Mouse (Mus musculus): ENCODE results near the gene Tatdn2. TPM values are rescaled to one million over a fixed set of nuclear protein-coding genes. Genes with fewer than 3 reads are reported as not detected.
"Not testable (repeated sequence)": the region's sequence is repeated elsewhere in the genome, so short reads cannot be mapped to it uniquely, and the experiment has no call there.

Gene Tatdn2
- total RNA-seq, 2 experiments from 2014 or later: 66.2 to 72.0 TPM

GRCm38 (mm10) chr6:113669821-113670220, 27.0 kb upstream of the Tatdn2 start:
- DNase-seq (ENCODE audit: low spot score in 2 of 2): no peak

DNA sequence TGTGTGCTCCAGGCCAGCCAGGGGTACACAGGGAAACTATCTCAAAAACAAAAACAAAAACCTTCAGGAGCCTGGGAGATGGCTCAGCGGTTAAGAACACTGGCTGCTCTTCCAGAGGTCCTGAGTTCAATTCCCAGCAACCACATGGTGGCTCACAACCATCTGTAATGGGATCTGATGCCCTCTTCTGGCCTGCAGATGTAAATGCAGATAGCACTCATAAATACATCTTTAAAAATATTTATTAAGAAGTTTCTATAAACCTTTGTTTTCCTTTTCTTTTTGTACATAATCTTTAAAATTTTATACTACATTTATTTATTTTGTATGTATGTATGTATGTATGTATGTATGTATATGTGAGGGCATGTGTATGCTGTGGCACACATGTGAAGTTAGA, 24.8 kb upstream of the Tatdn2 start:
- not testable (repeated sequence) for DNase-seq (ENCODE audit: low spot score in 2 of 2)

DNA sequence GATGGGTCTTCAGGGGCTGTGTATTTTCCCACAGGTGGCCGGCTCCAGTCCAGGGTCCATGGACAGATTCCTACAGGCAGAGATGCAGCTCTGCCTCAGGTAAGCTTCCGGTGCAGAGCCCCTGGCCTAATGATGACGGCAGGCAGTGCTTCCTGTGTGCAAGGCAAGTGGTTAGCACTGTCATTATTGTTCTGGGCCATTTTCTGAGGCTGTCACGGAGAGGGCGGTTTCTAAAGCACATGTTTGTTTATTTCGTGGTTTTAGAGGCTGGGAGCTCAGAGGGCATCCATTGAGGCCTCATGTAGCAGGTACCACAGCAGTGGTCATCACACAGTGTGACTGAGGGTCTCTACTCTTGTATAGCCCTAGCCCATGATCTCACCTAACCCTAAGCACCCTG, 23.9 kb upstream of the Tatdn2 start:
- DNase-seq (ENCODE audit: low spot score in 2 of 2): no peak

DNA sequence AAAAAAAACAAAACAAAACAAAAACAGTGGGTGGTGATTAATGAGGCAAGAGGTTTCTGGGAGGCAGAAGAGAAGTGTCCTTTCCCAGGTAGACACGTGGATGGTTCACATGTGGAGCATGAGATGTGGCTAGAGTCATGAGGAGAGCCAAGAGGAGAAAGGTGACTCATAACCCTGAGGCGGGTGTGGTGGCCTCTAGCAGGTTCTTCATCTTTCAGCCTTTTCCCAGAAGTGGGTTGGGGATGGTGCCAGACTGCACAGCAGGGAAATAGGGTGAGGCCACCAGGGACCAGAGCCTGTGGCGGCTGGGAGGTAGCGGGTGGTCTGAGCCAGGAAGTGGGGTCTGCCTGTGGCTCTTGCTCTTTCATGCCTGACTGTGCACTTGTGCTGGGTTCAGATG, 21.6 kb upstream of the Tatdn2 start:
- DNase-seq (ENCODE audit: low spot score in 2 of 2): no peak

DNA sequence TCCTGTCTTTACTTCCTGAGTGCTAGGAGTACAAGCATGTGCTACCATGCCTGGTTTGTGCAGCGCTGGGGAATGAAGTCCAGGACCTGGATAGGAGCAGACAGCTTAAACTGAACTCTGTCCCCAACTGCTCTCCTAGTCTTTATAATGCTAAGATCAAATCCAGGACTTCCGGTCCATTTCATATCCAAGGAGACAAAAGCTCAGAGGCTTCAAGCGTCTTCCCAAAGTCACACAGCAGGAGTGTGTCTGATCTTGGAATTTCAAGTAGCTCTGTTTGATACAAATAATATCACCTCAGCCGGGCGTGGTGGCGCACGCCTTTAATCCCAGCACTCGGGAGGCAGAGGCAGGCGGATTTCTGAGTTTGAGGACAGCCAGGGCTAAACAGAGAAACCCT, 20.9 kb upstream of the Tatdn2 start:
- no peak for DNase-seq (ENCODE audit: low spot score in 2 of 2)

DNA sequence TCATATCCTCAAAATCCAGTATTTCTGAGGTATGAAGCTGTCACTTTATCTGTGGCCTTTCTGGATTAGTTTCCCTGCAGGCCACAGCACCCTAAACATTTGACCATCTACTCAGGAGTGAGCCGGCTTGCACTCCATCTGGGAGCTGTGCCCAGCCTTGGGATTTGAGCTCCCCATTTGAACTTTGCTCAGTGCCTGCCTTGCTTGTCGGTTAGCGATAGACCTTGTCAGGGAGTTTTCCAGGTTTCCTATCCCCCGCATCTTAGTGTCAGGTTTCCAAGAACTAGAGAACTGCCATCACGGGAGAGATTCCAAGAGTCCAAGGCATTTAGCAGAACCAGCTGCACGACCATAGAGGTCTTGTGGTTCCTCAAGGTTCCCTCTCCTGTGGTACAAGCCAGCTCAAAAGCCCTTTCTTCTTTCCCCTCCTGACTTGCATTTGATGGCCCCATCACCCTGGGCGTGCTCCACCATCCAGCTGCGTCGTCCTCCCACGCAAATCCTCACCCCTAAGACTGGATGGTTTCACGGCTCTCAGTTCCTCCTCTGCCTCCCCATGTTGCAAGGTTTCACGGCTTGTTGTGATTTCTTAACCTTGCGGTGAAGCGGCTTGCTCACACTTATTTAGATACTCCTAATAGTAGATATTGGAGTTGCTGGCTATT, 19.6 kb upstream of the Tatdn2 start:
- no peak for DNase-seq (ENCODE audit: low spot score in 2 of 2)

- peak in 1 of 2 experiments; percentile 56 for DNase-seq (ENCODE audit: low spot score in 2 of 2)
Observed at GRCm38 (mm10) chr6:113678246-113679012, 18.4 kb upstream of the Tatdn2 start.

GRCm38 (mm10) chr6:113679993-113680566, 16.8 kb upstream of the Tatdn2 start:
- DNase-seq (ENCODE audit: low spot score in 2 of 2): no peak

DNA sequence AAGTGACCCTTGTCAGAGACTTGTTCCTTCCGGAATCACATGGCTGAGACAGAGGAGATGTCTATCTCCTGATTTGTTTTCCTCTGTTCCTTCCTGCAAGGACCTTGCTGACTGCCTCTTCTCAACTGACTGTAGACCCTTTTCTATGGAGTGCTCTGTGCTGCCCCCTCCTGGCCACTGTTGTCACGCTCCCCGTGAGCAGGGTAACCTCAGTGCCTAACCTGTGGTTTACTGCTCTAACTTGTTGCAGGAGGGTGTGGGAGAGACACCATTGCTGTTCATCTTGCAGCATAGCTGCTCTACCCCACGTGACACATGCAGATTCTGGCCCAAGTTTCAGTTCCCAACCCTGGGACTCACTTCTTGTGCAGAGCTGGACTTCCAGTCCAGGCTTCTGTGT, 15.6 kb upstream of the Tatdn2 start:
- peak; percentile 69 to 78 for DNase-seq (ENCODE audit: low spot score in 2 of 2)

- no peak for DNase-seq (ENCODE audit: low spot score in 2 of 2)
Observed at GRCm38 (mm10) chr6:113683081-113683825, 13.6 kb upstream of the Tatdn2 start.

- no peak for DNase-seq (ENCODE audit: low spot score in 2 of 2)
Observed at GRCm38 (mm10) chr6:113686551-113687125, 10.2 kb upstream of the Tatdn2 start.

GRCm38 (mm10) chr6:113690008-113690399, 6.8 kb upstream of the Tatdn2 start:
- DNase-seq (ENCODE audit: low spot score in 2 of 2): no peak

DNA sequence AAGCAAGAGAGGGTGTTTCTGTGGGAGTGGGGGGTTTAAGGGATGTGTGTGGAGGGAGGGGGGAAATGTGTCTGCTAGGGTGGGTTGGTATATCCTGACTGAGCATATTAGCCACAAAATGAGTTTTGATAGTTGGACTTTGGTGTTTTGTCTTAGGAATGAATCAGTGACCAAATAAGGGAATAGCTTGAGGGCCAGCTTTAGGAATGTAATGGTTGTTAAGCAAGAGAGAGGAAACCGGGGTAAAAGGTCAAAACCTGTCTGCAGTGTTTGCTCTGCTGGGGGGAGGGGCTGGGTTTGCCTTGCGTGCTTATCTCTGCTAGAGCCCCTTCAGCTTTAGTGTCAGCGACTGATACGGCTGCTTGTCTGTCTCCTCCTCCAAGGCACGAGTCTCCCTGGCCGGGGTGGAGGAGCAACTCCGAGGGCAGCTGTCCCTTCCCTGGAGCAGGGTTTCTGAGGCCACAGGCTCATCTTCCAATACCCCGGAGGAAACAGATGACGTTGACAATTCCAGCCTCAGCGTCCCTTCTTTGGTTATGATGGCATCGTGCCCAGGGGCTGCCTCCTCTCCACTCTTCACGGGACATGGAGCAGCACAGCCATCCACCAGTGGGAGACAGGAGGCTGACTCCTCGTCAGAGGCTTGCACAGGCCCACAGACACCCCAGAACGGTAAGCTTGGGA, 6.3 kb upstream of the Tatdn2 start:
- DNase-seq (ENCODE audit: low spot score in 2 of 2): no peak

- no peak for DNase-seq (ENCODE audit: low spot score in 2 of 2)
Observed at GRCm38 (mm10) chr6:113691084-113691462, 5.8 kb upstream of the Tatdn2 start.

DNA sequence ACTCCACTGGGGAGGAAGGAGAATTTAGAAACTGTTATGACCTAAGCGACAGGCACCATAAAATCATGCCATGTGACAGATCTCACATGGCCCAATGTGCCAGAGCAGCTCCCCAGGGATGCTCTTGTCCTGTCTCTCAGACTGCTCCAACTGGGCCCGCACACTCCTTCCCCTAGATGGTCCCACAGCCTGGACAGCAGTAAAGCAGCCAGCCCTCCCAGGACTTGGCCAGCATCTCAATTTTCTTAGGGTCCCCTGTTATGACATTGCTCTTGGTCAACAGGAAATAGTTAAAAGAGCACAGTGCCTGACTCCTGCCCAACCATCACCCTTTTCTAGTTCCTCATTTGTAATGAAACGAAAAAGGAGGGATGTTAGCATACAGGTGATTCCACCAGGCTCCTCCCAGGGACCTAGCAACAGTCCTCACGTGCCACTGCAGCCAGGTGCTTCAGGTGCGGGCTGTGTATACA, 4.2 kb upstream of the Tatdn2 start:
- DNase-seq (ENCODE audit: low spot score in 2 of 2): no peak

- no peak for DNase-seq (ENCODE audit: low spot score in 2 of 2)
Observed at GRCm38 (mm10) chr6:113693377-113693776, 3.5 kb upstream of the Tatdn2 start.

- DNase-seq (ENCODE audit: low spot score in 2 of 2): no peak
Observed at GRCm38 (mm10) chr6:113695203-113695602, 1.6 kb upstream of the Tatdn2 start.

GRCm38 (mm10) chr6:113695766-113696355, 989 bp upstream of the Tatdn2 start:
- DNase-seq (ENCODE audit: low spot score in 2 of 2): no peak

DNA sequence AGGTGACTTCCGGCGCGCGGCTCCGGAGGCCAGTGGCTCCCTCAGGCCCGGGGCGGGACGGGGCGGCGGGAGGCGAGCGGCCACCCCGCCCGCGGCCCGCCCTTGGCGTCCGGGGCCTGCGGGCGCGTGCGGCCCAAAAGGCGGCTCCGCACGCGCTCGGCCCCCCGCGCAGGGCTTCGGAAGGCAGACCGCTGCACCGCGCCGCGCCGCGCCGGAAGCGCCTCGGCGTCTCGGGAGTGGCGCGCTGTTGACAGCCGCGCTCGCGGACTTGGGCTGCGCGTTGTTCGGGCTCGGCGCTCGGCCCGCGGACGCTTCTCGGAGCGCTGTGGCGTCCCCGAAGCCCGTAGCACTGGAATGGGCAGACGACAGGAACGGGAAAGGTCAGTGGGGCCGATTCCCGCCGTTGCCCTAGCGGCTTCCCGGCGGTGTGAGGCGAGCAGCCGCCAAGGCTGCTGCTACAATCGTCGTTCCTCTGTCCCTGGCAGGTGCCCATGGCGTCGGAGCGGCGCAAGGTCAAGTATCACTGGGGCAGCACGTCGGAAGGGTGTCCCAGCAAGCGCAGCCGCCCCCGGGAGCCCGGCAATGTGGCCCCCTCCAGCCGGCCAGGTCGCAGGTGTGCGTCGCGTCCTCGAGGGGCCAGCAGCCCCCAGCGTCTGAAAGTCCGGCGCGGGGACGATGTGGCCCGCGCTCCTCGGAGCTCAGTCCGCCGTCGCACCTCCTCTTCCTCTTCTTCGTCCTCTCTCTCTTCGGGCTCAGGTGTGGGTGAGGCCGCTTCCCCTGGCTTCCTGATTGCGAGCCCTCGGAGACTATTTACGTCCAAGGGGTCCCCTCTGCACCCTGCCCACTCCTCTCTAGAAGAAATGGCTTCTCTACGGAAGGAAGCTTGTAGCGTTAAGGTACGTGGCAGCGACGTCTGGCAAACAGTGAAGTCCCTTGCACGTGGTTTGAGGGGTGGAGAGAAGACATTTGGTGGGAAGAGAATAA, 664 bp downstream of the Tatdn2 start:
- no peak for DNase-seq (ENCODE audit: low spot score in 2 of 2)
